Mouse (Mus musculus): ENCODE data around the gene Rpl39l.
A peak's percentile ranks its signal among the peaks of the same experiment; 100 is the strongest.
"Not testable (repeated sequence)": the region's sequence is repeated elsewhere in the genome, so short reads cannot be mapped to it uniquely, and the experiment has no call there.

Rpl39l gene

GRCm38 (mm10) chr16:10170005-10170404, at the start of gene Rpl39l:
TSS of gene Rpl39l (plus strand) at chr16:10170226.
- peak; percentile 1 for DNase-seq (ENCODE audit: low read depth, low spot score)

GRCm38 (mm10) chr16:10127586-10127985, 42.4 kb upstream of the Rpl39l start:
- DNase-seq (ENCODE audit: low read depth, low spot score), result no peak

- no peak for DNase-seq (ENCODE audit: low read depth, low spot score)
Measured at GRCm38 (mm10) chr16:10129052-10129911, 40.7 kb upstream of the Rpl39l start.

- no peak for DNase-seq (ENCODE audit: low read depth, low spot score)
Measured at GRCm38 (mm10) chr16:10143166-10143565, 26.9 kb upstream of the Rpl39l start.

GRCm38 (mm10) chr16:10147401-10147800, 22.6 kb upstream of the Rpl39l start:
- DNase-seq (ENCODE audit: low read depth, low spot score), result no peak

- no peak for DNase-seq (ENCODE audit: low read depth, low spot score)
Measured at GRCm38 (mm10) chr16:10169123-10169905, 712 bp upstream of the Rpl39l start.

- no peak for DNase-seq (ENCODE audit: low read depth, low spot score)
Measured at GRCm38 (mm10) chr16:10171276-10171675, 1.2 kb downstream of the Rpl39l start.

- no peak for DNase-seq (ENCODE audit: low read depth, low spot score)
Measured at GRCm38 (mm10) chr16:10172179-10172820, 2.3 kb downstream of the Rpl39l start.

- not testable (repeated sequence) for DNase-seq (ENCODE audit: low read depth, low spot score)
Measured at GRCm38 (mm10) chr16:10187461-10187860, 17.4 kb downstream of the Rpl39l start.

GRCm38 (mm10) chr16:10192679-10193506, 22.9 kb downstream of the Rpl39l start, which contains the start of gene Atf7ip2:
TSS of gene Atf7ip2 (plus strand) at chr16:10192712.
- DNase-seq (ENCODE audit: low read depth, low spot score), result peak; percentile 7

GRCm38 (mm10) chr16:10208777-10209176, 38.8 kb downstream of the Rpl39l start:
- no peak for DNase-seq (ENCODE audit: low read depth, low spot score)

GRCm38 (mm10) chr16:10216366-10216765, 46.3 kb downstream of the Rpl39l start:
- DNase-seq (ENCODE audit: low read depth, low spot score), result not testable (repeated sequence)

GRCm38 (mm10) chr16:10217020-10217419, 47.0 kb downstream of the Rpl39l start:
- not testable (repeated sequence) for DNase-seq (ENCODE audit: low read depth, low spot score)
